In the genomic region with DNA sequence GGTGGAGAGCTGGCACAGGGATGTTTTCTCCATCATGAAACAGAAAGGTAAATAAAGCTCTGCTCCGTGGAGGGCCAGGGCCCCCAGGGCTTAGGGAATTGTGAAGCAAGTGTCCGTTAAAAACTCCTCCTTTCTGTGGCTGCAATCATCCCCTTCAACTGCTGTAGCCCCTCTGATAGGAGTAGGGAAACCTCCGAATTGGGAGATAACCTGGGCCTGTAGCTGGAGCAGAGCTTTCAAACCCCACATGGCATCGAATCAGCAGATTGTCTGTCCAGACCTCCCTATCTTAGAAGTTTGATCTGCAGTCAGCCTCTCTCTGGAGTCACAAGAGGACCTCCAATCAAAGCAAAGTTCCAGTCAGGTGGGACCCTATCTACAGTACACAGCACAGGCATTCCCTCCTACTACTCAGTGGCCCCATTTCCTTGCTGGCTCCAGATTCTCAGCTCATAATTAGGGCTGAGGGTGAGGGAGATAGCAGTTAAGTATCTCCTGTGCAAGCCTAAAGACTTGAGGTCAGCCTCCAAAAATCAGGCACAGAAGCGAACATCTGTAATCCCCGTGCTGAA, we compare ENCODE assay signal across 8 mouse cellular contexts.
DNase-seq lines count a peak whose midpoint lies in the region; ATAC-seq lines count a peak whose summit lies in the region.

No protein-coding gene starts in this region.

- H3K27me3 ChIP-seq in heart, embryonic 15.5 days: no peaks in the 10 kb centered on the region
- H3K27me3 ChIP-seq in hindbrain, embryonic 11.5 days (ENCODE audit: control insufficient read depth, insufficient read depth, low read length): no peaks in the 10 kb centered on the region
- 0 out of 2 replicates have a peak, but pooled peaks cover 8% of the 10 kb centered on the region for H3K27me3 ChIP-seq in midbrain, embryonic 12.5 days

- ATAC-seq in heart, embryonic 15.5 days (replicated peaks; ENCODE audit: insufficient number of reproducible peaks, insufficient read depth, low FRiP score, low read depth): no peak
- ATAC-seq in hindbrain, embryonic 11.5 days (ENCODE audit: low FRiP score): no peak
- ATAC-seq in midbrain, embryonic 12.5 days (ENCODE audit: low FRiP score, low read depth): no peak

- H3K9me3 ChIP-seq in heart, embryonic 15.5 days (replicated peaks): no peaks in the 10 kb centered on the region
- no peaks in the 10 kb centered on the region for H3K9me3 ChIP-seq in hindbrain, embryonic 11.5 days (ENCODE audit: control insufficient read depth, low read length)
- H3K9me3 ChIP-seq in midbrain, embryonic 12.5 days: no peaks in the 10 kb centered on the region

- H3K4me3 ChIP-seq in heart, embryonic 15.5 days: no peak overlapping the region
- no peak overlapping the region for H3K4me3 ChIP-seq in brown adipose tissue, adult 24 weeks (ENCODE audit: insufficient read depth, low read depth, low read length)
- H3K4me3 ChIP-seq in hindbrain, embryonic 11.5 days (ENCODE audit: low read depth, low read length): no peak overlapping the region
- H3K4me3 ChIP-seq in midbrain, embryonic 12.5 days: no peak overlapping the region

- peak overlapping the region; percentile 84 for H3K27ac ChIP-seq in heart, embryonic 15.5 days
- H3K27ac ChIP-seq in brown adipose tissue, adult 24 weeks (replicated peaks; ENCODE audit: low read depth, low read length): peak overlapping the region; percentile 28
- 0 out of 2 replicates have a peak overlapping the region, but pooled peaks have one; percentile 47 for H3K27ac ChIP-seq in hindbrain, embryonic 11.5 days (ENCODE audit: low read depth, low read length)
- H3K27ac ChIP-seq in midbrain, embryonic 12.5 days (replicated peaks): peak overlapping the region; percentile 46

- H3K4me1 ChIP-seq in heart, embryonic 15.5 days (replicated peaks): peaks cover 51% of the 10 kb centered on the region
- H3K4me1 ChIP-seq in brown adipose tissue, adult 24 weeks (ENCODE audit: control insufficient read depth, insufficient read depth, insufficient read length, low read length): peaks cover 26% of the 10 kb centered on the region
- no peaks in the 10 kb centered on the region for H3K4me1 ChIP-seq in hindbrain, embryonic 11.5 days (replicated peaks; ENCODE audit: control insufficient read depth, insufficient read depth, low read length)
- peaks cover 18% of the 10 kb centered on the region for H3K4me1 ChIP-seq in midbrain, embryonic 12.5 days

- H3K4me2 ChIP-seq in heart, embryonic 15.5 days: no peak overlapping the region
- H3K4me2 ChIP-seq in hindbrain, embryonic 11.5 days (replicated peaks; ENCODE audit: low read depth, low read length): no peak overlapping the region
- no peak overlapping the region for H3K4me2 ChIP-seq in midbrain, embryonic 12.5 days (replicated peaks)

- no peaks in the 10 kb centered on the region for H3K36me3 ChIP-seq in heart, embryonic 15.5 days
- H3K36me3 ChIP-seq in hindbrain, embryonic 11.5 days (ENCODE audit: control insufficient read depth, insufficient read depth, low read length): no peaks in the 10 kb centered on the region
- no peaks in the 10 kb centered on the region for H3K36me3 ChIP-seq in midbrain, embryonic 12.5 days

- no peak for DNase-seq in heart, adult 18-20 months
- DNase-seq in hindbrain, embryonic 11.5 days (ENCODE audit: low spot score): no peak
- DNase-seq in gastrocnemius, adult 18-20 months (ENCODE audit: low spot score): no peak
- no peak for DNase-seq in retina, embryonic 14.5 days (ENCODE audit: low spot score)
- no peak for DNase-seq in thymus, postnatal 14 days

- 24% methylated on average over 6 of the region's 6 CpGs for WGBS in heart, embryonic 15.5 days
- WGBS in hindbrain, embryonic 11.5 days: 42% methylated on average over 6 of the region's 6 CpGs
- WGBS in midbrain, embryonic 12.5 days: 44% methylated on average over 6 of the region's 6 CpGs

- H3K9ac ChIP-seq in heart, embryonic 15.5 days: no peak overlapping the region
- H3K9ac ChIP-seq in hindbrain, embryonic 11.5 days (ENCODE audit: low read depth, low read length): no peak overlapping the region; the same call in 1 of the 2 replicates
- H3K9ac ChIP-seq in midbrain, embryonic 12.5 days (replicated peaks): no peak overlapping the region; the same call in 1 of the 2 replicates

Comparison
In these comparisons a context has a peak if more than half of its experiments do, and no peak if none do; other contexts are left out.
1. H3K27ac ChIP-seq: peak in every context shown above with its lines; median percentile 84 in heart, embryonic 15.5 days; 47 in hindbrain, embryonic 11.5 days; 46 in midbrain, embryonic 12.5 days; 28 in brown adipose tissue, adult 24 weeks.